Mouse (Mus musculus) midbrain, embryonic 16.5 days (tissue): Measurements from ENCODE around the gene Gan. TPM values are rescaled to one million over a fixed set of nuclear protein-coding genes. Genes with fewer than 3 reads are reported as not detected.

Experiments used
- ATAC-seq: fragments of 200-750 bp; cut with Nextera tagmentation; 2 replicates; pipeline ENCODE4 v1.8.0; 2017; ENCODE audit warnings: moderate TSS enrichment
- H3K27ac ChIP-seq: fragments of 300-500 bp; sonication (generic); 2 replicates; pipeline ENCODE4 v1.5.1; 2014; ENCODE audit warnings: mild to moderate bottlenecking, low read length, mixed read lengths
- H3K27me3 ChIP-seq: fragments of 300-500 bp; sonication (generic); 2 replicates; pipeline ENCODE4 v1.6.1; 2014; ENCODE audit warnings: low read depth, low read length, mixed read lengths; ENCODE audit not compliant: control insufficient read depth, insufficient read depth
- H3K36me3 ChIP-seq: fragments of 300-500 bp; sonication (generic); 2 replicates; pipeline ENCODE4 v1.6.1; 2014; ENCODE audit warnings: mild to moderate bottlenecking, low read length, moderate library complexity, mixed read lengths; ENCODE audit not compliant: control insufficient read depth, insufficient read depth
- H3K4me1 ChIP-seq: fragments of 300-500 bp; sonication (generic); 2 replicates; pipeline ENCODE4 v1.6.1; 2014; ENCODE audit warnings: mild to moderate bottlenecking, low read length, mixed read lengths; ENCODE audit not compliant: control insufficient read depth, insufficient read depth
- H3K4me2 ChIP-seq: fragments of 300-500 bp; sonication (generic); 2 replicates; pipeline ENCODE4 v1.6.1; 2014; ENCODE audit warnings: mild to moderate bottlenecking, low read length, mixed read lengths
- H3K4me3 ChIP-seq: fragments of 300-500 bp; sonication (generic); 2 replicates; pipeline ENCODE4 v1.5.1; 2014; ENCODE audit warnings: low read depth, mild to moderate bottlenecking, low read length, moderate library complexity, mixed read lengths
- H3K9ac ChIP-seq: fragments of 300-500 bp; sonication (generic); 2 replicates; pipeline ENCODE4 v1.6.1; 2014; ENCODE audit warnings: low read depth, low read length, mixed read lengths
- H3K9me3 ChIP-seq: fragments of 300-500 bp; sonication (generic); replicated peaks from 2 replicates; pipeline ENCODE4 v1.6.1; 2014; ENCODE audit warnings: mild to moderate bottlenecking, low read length, mixed read lengths; ENCODE audit not compliant: control insufficient read depth, poor library complexity, severe bottlenecking
- WGBS: fragments of 180-500 bp; shearing (Covaris S2); extraction: QIAGEN DNeasy Blood & Tissue Kit; methylation state at CpG from one replicate; pipeline ENCODE4 v1.1.7; 2014; 5-methylcytosine and 5-hydroxymethylcytosine counted together
- polyA plus RNA-seq: library from polyadenylated mRNA; unstranded; fragments of >200 nt; fragmentation: Nextera tagmentation; extraction: Ambion mirVana; gene quantifications from 2 replicates; pipeline ENCODE4 v1.2.1, GENCODE M21; 2015

The Gan gene
- polyA plus RNA-seq, 1 experiment from 2014 or later: 3.4 TPM

DNA sequence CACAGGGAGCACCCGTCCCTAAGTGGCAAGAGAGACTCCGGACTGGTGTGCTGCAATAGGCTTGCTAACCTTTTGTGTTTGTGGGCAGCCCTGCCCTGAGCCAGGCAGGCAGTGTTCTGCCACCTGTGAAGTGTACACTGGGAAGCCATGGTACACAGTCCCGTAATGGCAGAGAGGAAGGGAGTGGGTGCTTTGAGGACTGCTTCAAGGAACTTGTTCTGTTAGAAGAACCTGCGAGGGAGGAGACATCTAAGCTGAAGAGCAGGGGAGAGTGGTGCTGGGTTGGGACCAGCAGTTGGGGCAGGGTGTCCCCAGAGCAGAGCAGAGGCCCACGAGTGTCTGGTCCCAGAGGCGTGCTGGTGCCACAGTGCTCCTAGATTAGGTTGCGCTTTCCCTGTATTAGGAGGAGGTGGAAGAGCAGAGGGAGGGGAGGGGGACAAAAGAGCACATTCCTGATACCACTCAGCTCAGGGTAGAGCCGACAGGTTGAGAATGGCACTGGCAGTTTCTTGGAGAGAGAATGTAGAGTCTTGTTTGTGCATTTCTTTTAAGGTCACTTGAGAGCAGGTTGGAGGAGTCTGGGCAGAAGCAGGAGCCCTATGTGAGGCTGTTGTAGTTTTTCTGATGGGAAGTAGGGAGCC is 9.4 kb downstream of the Gan start:
- 84% methylated on average over 8 of the region's 8 CpGs for WGBS
- no peaks in the 10 kb centered on the region for H3K27me3 ChIP-seq

DNA sequence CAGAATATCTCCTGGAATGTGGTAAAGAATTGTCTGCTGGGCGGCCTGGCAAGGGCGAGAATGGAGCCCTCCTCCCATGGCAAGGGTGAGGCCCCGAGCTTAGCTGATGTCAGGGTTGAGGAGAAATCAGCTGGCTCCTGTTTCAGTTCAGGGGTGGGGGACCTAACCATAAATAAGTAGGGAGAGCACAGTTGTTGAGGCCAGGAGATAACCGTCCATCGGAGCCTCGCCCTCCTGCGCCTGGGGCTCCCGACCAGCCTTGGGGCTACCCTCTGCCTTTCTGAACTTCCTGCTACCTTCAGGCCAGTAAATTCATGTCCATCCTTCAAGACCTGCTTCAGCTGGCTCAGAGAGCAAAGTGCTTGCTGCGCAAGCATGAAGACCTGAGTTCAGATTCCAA is 10.4 kb downstream of the Gan start:
- Histone ChIP-seq H3K9me3 (no peaks in the 10 kb centered on the region), H3K9ac (no peak overlapping the region), H3K27ac (no peak overlapping the region), H3K36me3 (no peaks in the 10 kb centered on the region), H3K27me3 (no peaks in the 10 kb centered on the region), H3K4me1 (peaks cover 2% of the 10 kb centered on the region; the same call in 1 of the 2 replicates), H3K4me2 (no peak overlapping the region), H3K4me3 (no peak overlapping the region)
- no peak for ATAC-seq
- 93% methylated on average over 9 of the region's 9 CpGs for WGBS

More for the DNA sequence above, 9.4 kb downstream of the Gan start:
- Histone ChIP-seq H3K9me3 (no peaks in the 10 kb centered on the region), H3K36me3 (no peaks in the 10 kb centered on the region), H3K4me3 (no peak overlapping the region), H3K4me1 (no peaks in the 10 kb centered on the region), H3K9ac (no peak overlapping the region), H3K4me2 (no peak overlapping the region), H3K27ac (no peak overlapping the region)
- no peak for ATAC-seq

DNA sequence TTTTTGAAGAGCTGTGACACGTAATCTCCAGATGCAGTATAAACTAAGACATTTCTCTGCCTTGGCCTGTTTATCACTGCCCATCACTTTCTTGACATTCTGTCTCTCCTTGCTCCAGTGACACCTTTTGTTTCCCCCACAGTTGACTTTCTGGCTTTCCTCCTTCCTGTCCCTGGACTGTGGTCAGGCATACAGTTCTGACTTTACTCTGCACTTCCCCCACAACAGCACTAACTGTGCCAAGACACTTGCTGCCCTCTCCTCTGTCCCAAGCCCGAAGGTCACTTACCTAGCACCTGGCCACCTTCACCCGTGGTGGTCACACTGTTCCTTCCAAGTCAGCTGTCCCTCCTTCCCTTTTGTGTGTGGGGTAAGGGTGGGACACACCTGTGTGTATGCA is 13.9 kb downstream of the Gan start:
- Histone ChIP-seq H3K4me3 (no peak overlapping the region), H3K27ac (no peak overlapping the region), H3K4me1 (peaks cover 2% of the 10 kb centered on the region; the same call in 1 of the 2 replicates), H3K9me3 (no peaks in the 10 kb centered on the region), H3K27me3 (no peaks in the 10 kb centered on the region), H3K9ac (no peak overlapping the region), H3K4me2 (no peak overlapping the region), H3K36me3 (no peaks in the 10 kb centered on the region)
- WGBS: 86% methylated on average over 3 of the region's 3 CpGs
- ATAC-seq: no peak

DNA sequence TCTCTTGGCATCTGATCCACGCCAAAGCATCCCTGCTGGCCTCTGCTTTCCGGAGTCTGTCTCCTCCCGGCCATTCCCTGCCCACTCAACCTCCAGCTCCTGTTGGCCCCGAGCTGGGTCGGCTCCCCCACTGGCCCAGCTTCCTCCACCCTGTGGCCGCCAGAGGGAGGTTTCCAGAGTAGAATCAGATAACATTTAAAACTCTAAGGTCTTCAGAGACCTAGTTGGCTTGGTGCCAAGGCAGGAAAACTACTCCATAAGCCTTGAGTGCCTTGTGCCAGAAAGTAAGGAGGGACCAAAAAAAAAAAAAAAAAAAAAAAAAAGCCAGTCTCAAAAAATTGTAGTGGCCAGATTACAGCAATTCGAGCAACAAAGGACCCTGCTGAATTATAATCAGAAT is 15.0 kb downstream of the Gan start:
- Histone ChIP-seq H3K27me3 (no peaks in the 10 kb centered on the region), H3K4me2 (no peak overlapping the region), H3K4me3 (no peak overlapping the region), H3K9ac (no peak overlapping the region), H3K4me1 (peaks cover 2% of the 10 kb centered on the region; the same call in 1 of the 2 replicates), H3K27ac (no peak overlapping the region), H3K9me3 (no peaks in the 10 kb centered on the region), H3K36me3 (no peaks in the 10 kb centered on the region)
- 44% methylated on average over 7 of the region's 7 CpGs for WGBS
- ATAC-seq: no peak

DNA sequence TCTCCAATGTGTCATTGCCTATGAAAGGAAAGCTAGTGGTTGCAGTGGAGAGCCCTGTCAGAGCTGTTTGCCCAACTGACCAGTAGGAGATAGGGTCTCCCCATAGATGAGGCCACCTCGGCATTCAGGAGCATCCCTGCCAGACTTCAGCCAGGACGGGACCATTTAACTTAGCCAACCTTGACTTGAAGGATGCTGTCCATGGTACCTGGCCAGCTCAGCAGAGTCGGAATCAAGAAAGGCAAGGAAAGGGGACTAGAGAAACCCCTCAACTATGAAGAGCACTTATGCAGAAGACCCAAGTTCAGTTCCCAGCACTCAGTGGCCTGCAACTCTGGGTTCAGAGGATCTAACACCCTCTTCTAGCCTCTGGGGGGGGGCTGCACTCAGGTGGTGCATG is 15.8 kb downstream of the Gan start:
- peaks cover 2% of the 10 kb centered on the region; the same call in 1 of the 2 replicates for H3K4me1 ChIP-seq

DNA sequence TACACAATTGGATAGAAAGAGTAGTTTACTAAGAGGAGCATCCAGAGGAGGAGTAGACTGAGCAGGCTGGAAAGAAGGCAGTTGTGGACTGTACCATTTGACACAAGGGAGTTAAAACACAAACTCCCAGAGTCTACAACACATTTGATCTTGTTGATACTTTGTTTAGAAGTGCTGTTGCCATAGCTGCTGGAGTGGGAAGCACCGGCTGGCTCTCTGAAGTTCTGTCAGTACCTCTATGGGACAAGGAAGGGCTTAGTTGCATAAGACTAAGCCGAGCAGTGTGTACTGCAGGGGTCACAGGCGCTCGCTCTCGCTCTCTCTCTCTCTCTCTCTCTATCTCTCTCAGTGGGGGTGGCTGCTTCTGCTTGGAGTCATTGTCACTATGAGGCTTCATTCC is 16.6 kb downstream of the Gan start:
- 84% methylated on average over 5 of the region's 5 CpGs for WGBS
- no peaks in the 10 kb centered on the region for H3K9me3 ChIP-seq
- H3K27ac ChIP-seq: no peak overlapping the region
- no peak overlapping the region for H3K9ac ChIP-seq
- peaks cover 2% of the 10 kb centered on the region; the same call in 1 of the 2 replicates for H3K4me1 ChIP-seq
- no peak overlapping the region for H3K4me3 ChIP-seq
- no peaks in the 10 kb centered on the region for H3K36me3 ChIP-seq
- H3K27me3 ChIP-seq: no peaks in the 10 kb centered on the region
- no peak overlapping the region for H3K4me2 ChIP-seq
- ATAC-seq: no peak

More for the DNA sequence above, 15.8 kb downstream of the Gan start:
- Histone ChIP-seq H3K27me3 (no peaks in the 10 kb centered on the region), H3K4me3 (no peak overlapping the region), H3K9ac (no peak overlapping the region), H3K36me3 (no peaks in the 10 kb centered on the region), H3K9me3 (no peaks in the 10 kb centered on the region), H3K4me2 (no peak overlapping the region), H3K27ac (no peak overlapping the region)
- 86% methylated on average over 3 of the region's 3 CpGs for WGBS
- no peak for ATAC-seq

DNA sequence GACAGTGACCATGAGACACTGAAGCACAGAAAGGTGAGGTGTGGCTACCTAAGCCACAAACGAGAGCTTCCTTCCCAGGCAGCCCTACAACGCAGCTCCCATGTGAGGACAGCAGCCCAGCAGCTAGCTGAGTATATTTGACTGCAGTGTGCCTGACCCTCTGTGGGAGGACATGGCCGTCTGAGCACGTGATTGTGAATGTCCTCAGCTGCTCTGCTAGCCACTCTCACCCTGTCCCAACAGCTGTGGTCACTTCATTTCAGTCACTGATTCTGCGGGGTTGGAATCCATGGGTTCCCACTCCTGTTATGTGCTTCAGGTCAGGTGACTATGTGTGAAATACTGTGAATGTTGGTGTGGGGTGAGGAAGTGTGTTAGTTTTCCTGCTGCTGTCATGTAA is 18.4 kb downstream of the Gan start:
- no peak overlapping the region for H3K4me3 ChIP-seq
- H3K27ac ChIP-seq: no peak overlapping the region
- no peak for ATAC-seq
- H3K9me3 ChIP-seq: no peaks in the 10 kb centered on the region
- H3K27me3 ChIP-seq: no peaks in the 10 kb centered on the region
- 83% methylated on average over 5 of the region's 5 CpGs for WGBS
- H3K4me1 ChIP-seq: peaks cover 2% of the 10 kb centered on the region; the same call in 1 of the 2 replicates
- no peak overlapping the region for H3K9ac ChIP-seq
- H3K4me2 ChIP-seq: no peak overlapping the region
- H3K36me3 ChIP-seq: no peaks in the 10 kb centered on the region

DNA sequence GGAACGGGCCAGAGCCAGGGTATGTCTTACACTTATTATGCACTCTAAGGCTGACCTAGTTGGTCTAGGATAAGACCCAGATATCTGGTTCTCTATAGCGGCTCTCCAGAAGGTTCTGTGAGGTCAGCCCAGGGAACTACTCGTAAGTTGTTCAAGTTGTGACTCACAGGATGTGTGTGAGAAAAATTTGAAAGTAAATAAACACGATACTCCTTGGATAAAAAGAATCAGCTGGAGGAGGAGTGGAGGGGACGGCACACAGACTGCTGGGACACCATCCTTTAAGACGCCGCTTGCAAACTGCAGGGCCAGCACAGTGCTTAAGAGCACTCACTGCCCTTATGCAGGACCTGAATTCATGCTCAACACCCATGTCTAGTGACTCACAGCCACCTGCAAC is 19.3 kb downstream of the Gan start:
- no peak overlapping the region for H3K9ac ChIP-seq
- H3K9me3 ChIP-seq: no peaks in the 10 kb centered on the region
- no peak overlapping the region for H3K4me3 ChIP-seq
- no peak overlapping the region for H3K4me2 ChIP-seq
- H3K27me3 ChIP-seq: no peaks in the 10 kb centered on the region
- no peak overlapping the region for H3K27ac ChIP-seq
- no peaks in the 10 kb centered on the region for H3K36me3 ChIP-seq
- WGBS: 91% methylated on average over 7 of the region's 7 CpGs
- ATAC-seq: no peak
- peaks cover 2% of the 10 kb centered on the region; the same call in 1 of the 2 replicates for H3K4me1 ChIP-seq

DNA sequence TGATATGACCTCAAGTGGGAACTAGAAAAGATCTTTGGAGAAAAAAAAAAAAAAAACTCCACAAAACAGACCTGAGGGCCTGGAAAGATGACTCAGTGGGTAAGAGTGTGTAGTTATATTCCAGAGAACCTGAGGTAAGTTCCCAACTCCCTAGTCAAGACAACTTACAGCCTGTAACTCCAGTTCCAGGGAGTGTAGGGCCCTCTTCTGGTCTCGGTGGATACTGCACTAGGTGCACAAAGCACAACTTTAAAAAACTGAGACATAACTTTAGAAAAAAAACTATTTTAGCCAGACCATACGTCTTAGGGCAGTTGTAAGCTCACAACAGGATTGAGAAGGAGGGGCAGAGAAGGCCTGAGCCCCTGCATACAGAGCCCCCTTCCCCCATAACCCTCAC is 20.1 kb downstream of the Gan start:
- Histone ChIP-seq H3K27ac (no peak overlapping the region), H3K4me1 (no peaks in the 10 kb centered on the region), H3K9ac (no peak overlapping the region), H3K36me3 (no peaks in the 10 kb centered on the region), H3K9me3 (no peaks in the 10 kb centered on the region), H3K4me2 (no peak overlapping the region), H3K27me3 (no peaks in the 10 kb centered on the region), H3K4me3 (no peak overlapping the region)
- no peak for ATAC-seq
- WGBS: 83% methylated on average over 2 of the region's 2 CpGs
